Mouse (Mus musculus): ENCODE measurements around the gene Macf1.

The Macf1 gene

GRCm38 (mm10) chr4:123431936-123432335 lies 252.2 kb downstream of the Macf1 start:
- no peak for DNase-seq

GRCm38 (mm10) chr4:123427900-123428684 lies 256.1 kb downstream of the Macf1 start:
- no peak for DNase-seq

- DNase-seq, result no peak
Observed at GRCm38 (mm10) chr4:123427271-123427899, 256.8 kb downstream of the Macf1 start.

- DNase-seq, result no peak
Observed at GRCm38 (mm10) chr4:123426429-123427080, 257.6 kb downstream of the Macf1 start.

- peak in 1 of 2 experiments; percentile 60 for DNase-seq
Observed at GRCm38 (mm10) chr4:123425672-123426272, 258.4 kb downstream of the Macf1 start.

- DNase-seq, result no peak
Observed at GRCm38 (mm10) chr4:123424050-123424449, 260.1 kb downstream of the Macf1 start.

GRCm38 (mm10) chr4:123422828-123423227 lies 261.3 kb downstream of the Macf1 start:
- peak; percentile 60 to 75 for DNase-seq

- no peak for DNase-seq
Observed at GRCm38 (mm10) chr4:123418032-123418431, 266.1 kb downstream of the Macf1 start.

GRCm38 (mm10) chr4:123417478-123417877 lies 266.7 kb downstream of the Macf1 start:
- no peak for DNase-seq

- DNase-seq, result no peak
Observed at GRCm38 (mm10) chr4:123416829-123417228, 267.3 kb downstream of the Macf1 start.

- DNase-seq, result no peak
Observed at GRCm38 (mm10) chr4:123415566-123415965, 268.6 kb downstream of the Macf1 start.

- DNase-seq, result no peak
Observed at GRCm38 (mm10) chr4:123413876-123414275, 270.3 kb downstream of the Macf1 start.

- DNase-seq, result no peak
Observed at GRCm38 (mm10) chr4:123412981-123413380, 271.2 kb downstream of the Macf1 start.

GRCm38 (mm10) chr4:123412528-123412878 lies 271.7 kb downstream of the Macf1 start:
- DNase-seq, result peak in 1 of 2 experiments; percentile 42

- DNase-seq, result peak; percentile 93 to 95
Observed at GRCm38 (mm10) chr4:123411732-123412527, 272.2 kb downstream of the Macf1 start.

GRCm38 (mm10) chr4:123411006-123411731 lies 273.0 kb downstream of the Macf1 start:
- DNase-seq, result peak; percentile 69 to 75

GRCm38 (mm10) chr4:123409752-123410151 lies 274.4 kb downstream of the Macf1 start:
- peak; percentile 67 to 78 for DNase-seq

GRCm38 (mm10) chr4:123409034-123409692 lies 275.0 kb downstream of the Macf1 start:
- no peak for DNase-seq

- peak in 1 of 2 experiments; percentile 43 for DNase-seq
Observed at GRCm38 (mm10) chr4:123407792-123408191, 276.4 kb downstream of the Macf1 start.

- peak; percentile 40 to 49 for DNase-seq
Observed at GRCm38 (mm10) chr4:123404056-123404455, 280.1 kb downstream of the Macf1 start.

- DNase-seq, result no peak
Observed at GRCm38 (mm10) chr4:123402244-123402643, 281.9 kb downstream of the Macf1 start.
